Mouse (Mus musculus): ENCODE measurements around the gene Dcaf10. TPM values are rescaled to one million over a fixed set of nuclear protein-coding genes. Genes with fewer than 3 reads are reported as not detected.

The Dcaf10 gene
- polyA plus RNA-seq, 1 experiment from 2014 or later: 15.0 TPM

- no peak overlapping the region for H3K9ac ChIP-seq (ENCODE audit: low read length)
- H3K4me2 ChIP-seq (ENCODE audit: low read length): no peak overlapping the region
- no peak overlapping the region for H3K27ac ChIP-seq (replicated peaks in 1 of 2; ENCODE audit: control insufficient read depth in 1 of 2, insufficient read depth in 1 of 2, low read depth in 2 of 2, low read length in 2 of 2)
- WGBS: 70% methylated on average over 7 of the region's 7 CpGs
- H3K27me3 ChIP-seq (ENCODE audit: control insufficient read depth, insufficient read depth, low read length): no peaks in the 10 kb centered on the region
- no peaks in the 10 kb centered on the region for H3K9me3 ChIP-seq (ENCODE audit: control insufficient read depth, low read length)
- peaks cover 22 to 40% of the 10 kb centered on the region in 2 experiments for H3K4me1 ChIP-seq (ENCODE audit: control insufficient read depth in 2 of 2, insufficient read depth in 2 of 2, low read length in 2 of 2)
- no peak for ATAC-seq (ENCODE audit: insufficient number of reproducible peaks, insufficient read depth, low FRiP score, low read depth)
- H3K4me3 ChIP-seq (ENCODE audit: control insufficient read depth in 1 of 2, insufficient read depth in 1 of 2, low read depth in 1 of 2, low read length in 2 of 2): no peak overlapping the region
- peaks cover 35% of the 10 kb centered on the region for H3K36me3 ChIP-seq (ENCODE audit: control insufficient read depth, insufficient read depth, low read length)
Measured at GRCm38 (mm10) chr4:45405315-45405714, 63.4 kb downstream of the Dcaf10 start.

- WGBS: 82% methylated on average over 7 of the region's 7 CpGs
- H3K4me1 ChIP-seq (ENCODE audit: control insufficient read depth in 2 of 2, insufficient read depth in 2 of 2, low read length in 2 of 2): peaks cover 22 to 40% of the 10 kb centered on the region in 2 experiments
- H3K27me3 ChIP-seq (ENCODE audit: control insufficient read depth, insufficient read depth, low read length): no peaks in the 10 kb centered on the region
- H3K36me3 ChIP-seq (ENCODE audit: control insufficient read depth, insufficient read depth, low read length): peaks cover 27% of the 10 kb centered on the region
- H3K9me3 ChIP-seq (ENCODE audit: control insufficient read depth, low read length): no peaks in the 10 kb centered on the region
- H3K27ac ChIP-seq (replicated peaks in 1 of 2; ENCODE audit: control insufficient read depth in 1 of 2, insufficient read depth in 1 of 2, low read depth in 2 of 2, low read length in 2 of 2): no peak overlapping the region
- H3K4me3 ChIP-seq (ENCODE audit: control insufficient read depth in 1 of 2, insufficient read depth in 1 of 2, low read depth in 1 of 2, low read length in 2 of 2): 0 out of 4 replicates have a peak overlapping the region, but pooled peaks of 1 of the 2 experiments have one; percentile 95
- peak overlapping the region; percentile 98; the same call in 1 of the 2 replicates for H3K9ac ChIP-seq (ENCODE audit: low read length)
- ATAC-seq (ENCODE audit: insufficient number of reproducible peaks, insufficient read depth, low FRiP score, low read depth): no peak
- H3K4me2 ChIP-seq (ENCODE audit: low read length): peak overlapping the region; percentile 89; the same call in 1 of the 2 replicates
Measured at GRCm38 (mm10) chr4:45406397-45406796, 64.5 kb downstream of the Dcaf10 start.

GRCm38 (mm10) chr4:45407001-45407702 lies 65.3 kb downstream of the Dcaf10 start:
- Histone ChIP-seq H3K9me3 (ENCODE audit: control insufficient read depth, low read length) (no peaks in the 10 kb centered on the region), H3K36me3 (ENCODE audit: control insufficient read depth, insufficient read depth, low read length) (peaks cover 21% of the 10 kb centered on the region), H3K9ac (ENCODE audit: low read length) (peak overlapping the region; percentile 98), H3K4me1 (ENCODE audit: control insufficient read depth in 2 of 2, insufficient read depth in 2 of 2, low read length in 2 of 2) (peaks cover 22 to 37% of the 10 kb centered on the region in 2 experiments), H3K27me3 (ENCODE audit: control insufficient read depth, insufficient read depth, low read length) (no peaks in the 10 kb centered on the region), H3K4me3 (ENCODE audit: control insufficient read depth in 1 of 2, insufficient read depth in 1 of 2, low read depth in 1 of 2, low read length in 2 of 2) (peak overlapping the region in 1 of 2 experiments; percentile 95; a peak in 3 of 4 replicates), H3K4me2 (ENCODE audit: low read length) (peak overlapping the region; percentile 89), H3K27ac (replicated peaks in 1 of 2; ENCODE audit: control insufficient read depth in 1 of 2, insufficient read depth in 1 of 2, low read depth in 2 of 2, low read length in 2 of 2) (no peak overlapping the region)
- no peak for ATAC-seq (ENCODE audit: insufficient number of reproducible peaks, insufficient read depth, low FRiP score, low read depth)
- 45% methylated on average over 5 of the region's 5 CpGs for WGBS

GRCm38 (mm10) chr4:45407703-45408334 lies 65.9 kb downstream of the Dcaf10 start:
- Histone ChIP-seq H3K36me3 (ENCODE audit: control insufficient read depth, insufficient read depth, low read length) (peaks cover 17% of the 10 kb centered on the region), H3K9ac (ENCODE audit: low read length) (peak overlapping the region; percentile 98), H3K4me3 (ENCODE audit: control insufficient read depth in 1 of 2, insufficient read depth in 1 of 2, low read depth in 1 of 2, low read length in 2 of 2) (peak overlapping the region; percentile 85 to 95), H3K27ac (replicated peaks in 1 of 2; ENCODE audit: control insufficient read depth in 1 of 2, insufficient read depth in 1 of 2, low read depth in 2 of 2, low read length in 2 of 2) (peak overlapping the region; percentile 81 to 92; a peak in 3 of 4 replicates), H3K9me3 (ENCODE audit: control insufficient read depth, low read length) (no peaks in the 10 kb centered on the region), H3K4me1 (ENCODE audit: control insufficient read depth in 2 of 2, insufficient read depth in 2 of 2, low read length in 2 of 2) (peaks cover 16 to 38% of the 10 kb centered on the region in 2 experiments), H3K27me3 (ENCODE audit: control insufficient read depth, insufficient read depth, low read length) (no peaks in the 10 kb centered on the region), H3K4me2 (ENCODE audit: low read length) (peak overlapping the region; percentile 89)
- 1% methylated on average over 19 of the region's 19 CpGs for WGBS
- no peak for ATAC-seq (ENCODE audit: insufficient number of reproducible peaks, insufficient read depth, low FRiP score, low read depth)

- H3K4me1 ChIP-seq (ENCODE audit: control insufficient read depth in 2 of 2, insufficient read depth in 2 of 2, low read length in 2 of 2): peaks cover 11 to 33% of the 10 kb centered on the region in 2 experiments
- peak within 1 kb of the TSS; percentile 89 for H3K4me2 ChIP-seq (ENCODE audit: low read length)
- H3K36me3 ChIP-seq (ENCODE audit: control insufficient read depth, insufficient read depth, low read length): peaks cover 13% of the 10 kb centered on the region
- H3K27me3 ChIP-seq (ENCODE audit: control insufficient read depth, insufficient read depth, low read length): no peaks in the 10 kb centered on the region
- no peaks in the 10 kb centered on the region for H3K9me3 ChIP-seq (ENCODE audit: control insufficient read depth, low read length)
- H3K9ac ChIP-seq (ENCODE audit: low read length): peak within 1 kb of the TSS; percentile 98
- H3K4me3 ChIP-seq (ENCODE audit: control insufficient read depth in 1 of 2, insufficient read depth in 1 of 2, low read depth in 1 of 2, low read length in 2 of 2): peak within 1 kb of the TSS; percentile 85 to 95
- H3K27ac ChIP-seq (replicated peaks in 1 of 2; ENCODE audit: control insufficient read depth in 1 of 2, insufficient read depth in 1 of 2, low read depth in 2 of 2, low read length in 2 of 2): peak within 1 kb of the TSS; percentile 81 to 92
- under 1% methylated on average over 66 of the region's 67 CpGs for WGBS
- ATAC-seq (ENCODE audit: insufficient number of reproducible peaks, insufficient read depth, low FRiP score, low read depth): peak; percentile 97
Measured at GRCm38 (mm10) chr4:45408427-45409132, 66.7 kb downstream of the Dcaf10 start, which contains the start of gene Slc25a51. Gene Slc25a51, minus strand, starts transcription at chr4:45408766.

GRCm38 (mm10) chr4:45409270-45409669 lies 67.4 kb downstream of the Dcaf10 start:
- H3K27me3 ChIP-seq (ENCODE audit: control insufficient read depth, insufficient read depth, low read length): no peaks in the 10 kb centered on the region
- H3K9me3 ChIP-seq (ENCODE audit: control insufficient read depth, low read length): no peaks in the 10 kb centered on the region
- WGBS: 4% methylated on average over 10 of the region's 10 CpGs
- H3K27ac ChIP-seq (replicated peaks in 1 of 2; ENCODE audit: control insufficient read depth in 1 of 2, insufficient read depth in 1 of 2, low read depth in 2 of 2, low read length in 2 of 2): peak overlapping the region; percentile 77 to 92
- peaks cover 6% of the 10 kb centered on the region for H3K36me3 ChIP-seq (ENCODE audit: control insufficient read depth, insufficient read depth, low read length)
- peak overlapping the region; percentile 98 for H3K9ac ChIP-seq (ENCODE audit: low read length)
- ATAC-seq (ENCODE audit: insufficient number of reproducible peaks, insufficient read depth, low FRiP score, low read depth): 0 out of 2 replicates have a peak, but pooled peaks have one; percentile 33
- H3K4me3 ChIP-seq (ENCODE audit: control insufficient read depth in 1 of 2, insufficient read depth in 1 of 2, low read depth in 1 of 2, low read length in 2 of 2): peak overlapping the region; percentile 85 to 95
- peaks cover 9 to 29% of the 10 kb centered on the region in 2 experiments for H3K4me1 ChIP-seq (ENCODE audit: control insufficient read depth in 2 of 2, insufficient read depth in 2 of 2, low read length in 2 of 2)
- H3K4me2 ChIP-seq (ENCODE audit: low read length): peak overlapping the region; percentile 89

- Histone ChIP-seq H3K4me1 (ENCODE audit: control insufficient read depth in 2 of 2, insufficient read depth in 2 of 2, low read length in 2 of 2) (peaks cover 9 to 23% of the 10 kb centered on the region in 2 experiments), H3K36me3 (ENCODE audit: control insufficient read depth, insufficient read depth, low read length) (no peaks in the 10 kb centered on the region), H3K4me2 (ENCODE audit: low read length) (no peak overlapping the region), H3K4me3 (ENCODE audit: control insufficient read depth in 1 of 2, insufficient read depth in 1 of 2, low read depth in 1 of 2, low read length in 2 of 2) (no peak overlapping the region), H3K9ac (ENCODE audit: low read length) (no peak overlapping the region), H3K27ac (replicated peaks in 1 of 2; ENCODE audit: control insufficient read depth in 1 of 2, insufficient read depth in 1 of 2, low read depth in 2 of 2, low read length in 2 of 2) (no peak overlapping the region), H3K9me3 (ENCODE audit: control insufficient read depth, low read length) (no peaks in the 10 kb centered on the region), H3K27me3 (ENCODE audit: control insufficient read depth, insufficient read depth, low read length) (no peaks in the 10 kb centered on the region)
- no peak for ATAC-seq (ENCODE audit: insufficient number of reproducible peaks, insufficient read depth, low FRiP score, low read depth)
- 90% methylated on average over 8 of the region's 8 CpGs for WGBS
Measured at GRCm38 (mm10) chr4:45411181-45411790, 69.4 kb downstream of the Dcaf10 start.
